Mouse (Mus musculus) heart, adult 2 months (tissue): Measurements from ENCODE around the gene Emc8.

Source experiments
- CTCF ChIP-seq: fragments of 200-600 bp; IDR thresholded peaks from 2 replicates; pipeline ENCODE4 v1.8.1; 2022; ENCODE audit warnings: antibody characterized with exemption, mild to moderate bottlenecking, moderate library complexity
- POLR2A ChIP-seq: fragments of 200-500 bp; IDR thresholded peaks from 2 replicates; pipeline ENCODE4 v1.6.1; 2011; ENCODE audit warnings: mild to moderate bottlenecking, low read depth, low read length, control low read depth; ENCODE audit not compliant: insufficient read depth

DNA sequence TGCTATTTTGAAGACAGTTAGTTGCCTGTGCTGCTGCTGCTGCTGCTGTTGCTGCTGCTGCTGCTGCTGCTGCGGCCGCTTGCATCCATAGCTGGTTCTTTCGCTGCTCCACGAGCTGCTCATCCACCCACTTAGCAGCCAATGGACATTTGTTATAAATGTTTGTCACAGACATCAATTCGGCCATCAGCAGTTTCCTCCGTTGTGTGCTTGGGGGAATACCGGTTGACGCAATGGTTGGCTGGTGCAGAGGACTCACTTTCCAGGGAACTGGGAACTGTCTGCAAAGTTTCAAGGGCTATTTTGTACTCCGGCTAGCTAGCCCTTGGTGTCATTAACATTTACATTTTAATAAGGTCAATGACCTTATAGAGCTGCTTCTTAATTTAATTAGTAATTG, 35.8 kb upstream of the Emc8 start:
- no peak for TF ChIP-seq CTCF
- no peak for TF ChIP-seq POLR2A
